Mouse (Mus musculus): ENCODE data around the gene Zfyve28. TPM values are rescaled to one million over a fixed set of nuclear protein-coding genes. Genes with fewer than 3 reads are reported as not detected.
A peak's percentile ranks its signal among the peaks of the same experiment; 100 is the strongest.

Zfyve28 gene
- total and polyA plus RNA-seq, 2 experiments from 2014 or later = 3.0 to 10.1 TPM

GRCm38 (mm10) chr5:34326875-34327576 is 38.8 kb upstream of the Zfyve28 start:
- H3K4me2 ChIP-seq (ENCODE audit: low read depth, low read length) = peak overlapping the region; percentile 52
- peak overlapping the region; percentile 17; the same call in 1 of the 2 replicates for H3K27ac ChIP-seq
- TF ChIP-seq CTCF (IDR thresholded peaks at IDR 0.05; ENCODE audit: low read depth) = no peak
- H3K4me1 ChIP-seq (ENCODE audit: insufficient read depth, low read length) = peaks cover 11% of the 10 kb centered on the region; the same call in 1 of the 2 replicates
- H3K9me3 ChIP-seq (ENCODE audit: low read length) = no peaks in the 10 kb centered on the region
- peak; percentile 19 for DNase-seq (ENCODE audit: low spot score)
- no peaks in the 10 kb centered on the region for H3K36me3 ChIP-seq (ENCODE audit: insufficient read depth, low read length)
- H3K9ac ChIP-seq (replicated peaks; ENCODE audit: low read length) = peak overlapping the region; percentile 48; the same call in 1 of the 2 replicates
- WGBS = 12% methylated on average over 30 of the region's 31 CpGs
- no peaks in the 10 kb centered on the region for H3K27me3 ChIP-seq (ENCODE audit: insufficient read depth, low read length)
- ATAC-seq = peak; percentile 68
- H3K4me3 ChIP-seq (ENCODE audit: low read length) = peak overlapping the region; percentile 14

- H3K4me3 ChIP-seq (ENCODE audit: low read length) = no peak overlapping the region
- DNase-seq (ENCODE audit: low spot score) (peak; percentile 12), ATAC-seq (0 out of 2 replicates have a peak, but pooled peaks have one; percentile 24)
- no peaks in the 10 kb centered on the region for H3K36me3 ChIP-seq (ENCODE audit: insufficient read depth, low read length)
- H3K4me2 ChIP-seq (ENCODE audit: low read depth, low read length) = peak overlapping the region; percentile 52
- H3K9ac ChIP-seq (replicated peaks; ENCODE audit: low read length) = no peak overlapping the region
- H3K27me3 ChIP-seq (ENCODE audit: insufficient read depth, low read length) = no peaks in the 10 kb centered on the region
- H3K4me1 ChIP-seq (ENCODE audit: insufficient read depth, low read length) = peaks cover 11% of the 10 kb centered on the region; the same call in 1 of the 2 replicates
- no peak for TF ChIP-seq CTCF (IDR thresholded peaks at IDR 0.05; ENCODE audit: low read depth)
- no peaks in the 10 kb centered on the region for H3K9me3 ChIP-seq (ENCODE audit: low read length)
- WGBS = 31% methylated on average over 4 of the region's 4 CpGs
- no peak overlapping the region for H3K27ac ChIP-seq
These were observed 38.0 kb upstream of the Zfyve28 start for GRCm38 (mm10) chr5:34326249-34326691.

- peaks cover 11% of the 10 kb centered on the region; the same call in 1 of the 2 replicates for H3K4me1 ChIP-seq (ENCODE audit: insufficient read depth, low read length)
- ATAC-seq (no peak), DNase-seq (ENCODE audit: low spot score) (peak; percentile 24)
- no peak overlapping the region for H3K27ac ChIP-seq
- H3K9ac ChIP-seq (replicated peaks; ENCODE audit: low read length) = no peak overlapping the region
- no peak overlapping the region for H3K4me2 ChIP-seq (ENCODE audit: low read depth, low read length)
- H3K27me3 ChIP-seq (ENCODE audit: insufficient read depth, low read length) = no peaks in the 10 kb centered on the region
- H3K36me3 ChIP-seq (ENCODE audit: insufficient read depth, low read length) = no peaks in the 10 kb centered on the region
- no peak overlapping the region for H3K4me3 ChIP-seq (ENCODE audit: low read length)
- no peaks in the 10 kb centered on the region for H3K9me3 ChIP-seq (ENCODE audit: low read length)
- TF ChIP-seq CTCF (IDR thresholded peaks at IDR 0.05; ENCODE audit: low read depth) = no peak
These were observed 37.0 kb upstream of the Zfyve28 start for GRCm38 (mm10) chr5:34325286-34325685.

GRCm38 (mm10) chr5:34321236-34321635 is 33.0 kb upstream of the Zfyve28 start:
- H3K27me3 ChIP-seq (ENCODE audit: insufficient read depth, low read length) = no peaks in the 10 kb centered on the region
- no peak for TF ChIP-seq CTCF (IDR thresholded peaks at IDR 0.05; ENCODE audit: low read depth)
- DNase-seq (ENCODE audit: low spot score) = no peak
- 87% methylated on average over 4 of the region's 4 CpGs for WGBS
- H3K4me1 ChIP-seq (ENCODE audit: insufficient read depth, low read length) = peaks cover 4% of the 10 kb centered on the region; the same call in 1 of the 2 replicates
- H3K9ac ChIP-seq (replicated peaks; ENCODE audit: low read length) = no peak overlapping the region
- H3K4me2 ChIP-seq (ENCODE audit: low read depth, low read length) = no peak overlapping the region
- no peak for ATAC-seq
- H3K36me3 ChIP-seq (ENCODE audit: insufficient read depth, low read length) = no peaks in the 10 kb centered on the region
- no peak overlapping the region for H3K27ac ChIP-seq
- H3K9me3 ChIP-seq (ENCODE audit: low read length) = no peaks in the 10 kb centered on the region
- no peak overlapping the region for H3K4me3 ChIP-seq (ENCODE audit: low read length)

GRCm38 (mm10) chr5:34319491-34320034 is 31.3 kb upstream of the Zfyve28 start:
- no peak overlapping the region for H3K27ac ChIP-seq
- H3K36me3 ChIP-seq (ENCODE audit: insufficient read depth, low read length) = no peaks in the 10 kb centered on the region
- no peak overlapping the region for H3K4me2 ChIP-seq (ENCODE audit: low read depth, low read length)
- H3K27me3 ChIP-seq (ENCODE audit: insufficient read depth, low read length) = no peaks in the 10 kb centered on the region
- DNase-seq (ENCODE audit: low spot score) (no peak), ATAC-seq (no peak)
- no peak overlapping the region for H3K4me3 ChIP-seq (ENCODE audit: low read length)
- 0 out of 2 replicates have a peak, but pooled peaks have one; percentile 14 for TF ChIP-seq CTCF (IDR thresholded peaks at IDR 0.05; ENCODE audit: low read depth)
- 76% methylated on average over 2 of the region's 2 CpGs for WGBS
- H3K9me3 ChIP-seq (ENCODE audit: low read length) = no peaks in the 10 kb centered on the region
- no peaks in the 10 kb centered on the region for H3K4me1 ChIP-seq (ENCODE audit: insufficient read depth, low read length)
- no peak overlapping the region for H3K9ac ChIP-seq (replicated peaks; ENCODE audit: low read length)

- DNase-seq (ENCODE audit: low spot score) (no peak), ATAC-seq (no peak)
- no peaks in the 10 kb centered on the region for H3K4me1 ChIP-seq (ENCODE audit: insufficient read depth, low read length)
- H3K9me3 ChIP-seq (ENCODE audit: low read length) = no peaks in the 10 kb centered on the region
- no peaks in the 10 kb centered on the region for H3K36me3 ChIP-seq (ENCODE audit: insufficient read depth, low read length)
- H3K27ac ChIP-seq = no peak overlapping the region
- no peaks in the 10 kb centered on the region for H3K27me3 ChIP-seq (ENCODE audit: insufficient read depth, low read length)
- H3K9ac ChIP-seq (replicated peaks; ENCODE audit: low read length) = no peak overlapping the region
- TF ChIP-seq CTCF (IDR thresholded peaks at IDR 0.05; ENCODE audit: low read depth) = no peak
- no peak overlapping the region for H3K4me3 ChIP-seq (ENCODE audit: low read length)
- 68% methylated on average over 3 of the region's 3 CpGs for WGBS
- H3K4me2 ChIP-seq (ENCODE audit: low read depth, low read length) = no peak overlapping the region
These were observed 20.8 kb upstream of the Zfyve28 start for GRCm38 (mm10) chr5:34309016-34309415.

- Histone ChIP-seq H3K9me3 (ENCODE audit: low read length) (no peaks in the 10 kb centered on the region), H3K27me3 (ENCODE audit: insufficient read depth, low read length) (no peaks in the 10 kb centered on the region), H3K9ac (replicated peaks; ENCODE audit: low read length) (no peak overlapping the region), H3K27ac (no peak overlapping the region), H3K36me3 (ENCODE audit: insufficient read depth, low read length) (no peaks in the 10 kb centered on the region), H3K4me3 (ENCODE audit: low read length) (no peak overlapping the region), H3K4me1 (ENCODE audit: insufficient read depth, low read length) (no peaks in the 10 kb centered on the region), H3K4me2 (ENCODE audit: low read depth, low read length) (no peak overlapping the region)
- ATAC-seq (no peak), DNase-seq (ENCODE audit: low spot score) (no peak)
- WGBS = 76% methylated on average over 7 of the region's 7 CpGs
- TF ChIP-seq CTCF (IDR thresholded peaks at IDR 0.05; ENCODE audit: low read depth) = no peak
These were observed 14.1 kb upstream of the Zfyve28 start for GRCm38 (mm10) chr5:34302377-34302776.

Measured in hindbrain, postnatal 0 days (tissue).